Mouse (Mus musculus) lung, postnatal 25 days (tissue): ENCODE data around the gene Dach2.
"Not testable (repeated sequence)": the region's sequence is repeated elsewhere in the genome, so short reads cannot be mapped to it uniquely, and the experiment has no call there.

Experiments
- DNase-seq: peaks from one replicate; pipeline ENCODE4 v3.0.0; 2022; ENCODE audit warnings: low spot score

Dach2 gene

GRCm38 (mm10) chrX:113297404-113297803 is at the start of gene Dach2:
TSS of gene Dach2 (plus strand) at chrX:113297510.
- DNase-seq, result no peak

GRCm38 (mm10) chrX:113252427-113252826 is 44.9 kb upstream of the Dach2 start:
- DNase-seq, result not testable (repeated sequence)

- DNase-seq, result peak; percentile 39
Observed at GRCm38 (mm10) chrX:113298031-113298430, 721 bp downstream of the Dach2 start.

DNA sequence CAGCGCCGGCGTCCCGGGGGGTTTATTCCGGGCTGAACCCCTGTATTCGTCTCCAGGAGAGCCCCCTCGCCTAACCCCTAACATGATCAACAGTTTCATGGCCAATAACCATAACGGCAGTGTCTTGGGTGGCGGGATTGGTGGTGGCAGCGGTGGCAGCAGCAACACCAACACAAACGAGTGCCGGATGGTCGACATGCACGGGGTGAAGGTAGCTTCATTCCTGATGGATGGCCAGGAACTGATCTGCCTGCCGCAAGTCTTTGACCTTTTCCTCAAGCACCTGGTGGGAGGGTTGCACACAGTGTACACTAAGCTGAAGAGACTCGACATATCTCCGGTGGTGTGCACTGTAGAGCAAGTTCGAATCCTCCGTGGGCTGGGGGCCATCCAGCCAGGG is 1.2 kb downstream of the Dach2 start:
- no peak for DNase-seq

GRCm38 (mm10) chrX:113304323-113304722 is 7.0 kb downstream of the Dach2 start:
- DNase-seq, result no peak

DNA sequence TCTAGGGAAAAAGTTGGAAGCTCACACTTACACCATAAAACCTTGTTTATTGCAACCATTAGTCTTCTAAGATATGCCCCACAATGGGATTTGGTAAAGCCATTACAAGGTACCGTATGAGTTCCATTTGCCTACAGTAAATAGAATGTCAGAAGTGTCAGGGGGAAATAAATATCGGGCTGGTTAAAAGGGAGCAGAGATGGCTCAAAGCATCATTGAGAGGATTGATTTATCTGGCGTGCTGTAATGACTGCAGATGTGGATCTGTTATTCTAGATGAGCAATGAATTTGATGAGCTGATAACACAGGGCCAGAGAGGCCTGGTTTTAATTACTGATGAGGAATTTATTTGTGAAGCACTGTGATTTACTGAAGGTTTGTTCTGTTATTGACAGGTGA is 40.8 kb downstream of the Dach2 start:
- no peak for DNase-seq

DNA sequence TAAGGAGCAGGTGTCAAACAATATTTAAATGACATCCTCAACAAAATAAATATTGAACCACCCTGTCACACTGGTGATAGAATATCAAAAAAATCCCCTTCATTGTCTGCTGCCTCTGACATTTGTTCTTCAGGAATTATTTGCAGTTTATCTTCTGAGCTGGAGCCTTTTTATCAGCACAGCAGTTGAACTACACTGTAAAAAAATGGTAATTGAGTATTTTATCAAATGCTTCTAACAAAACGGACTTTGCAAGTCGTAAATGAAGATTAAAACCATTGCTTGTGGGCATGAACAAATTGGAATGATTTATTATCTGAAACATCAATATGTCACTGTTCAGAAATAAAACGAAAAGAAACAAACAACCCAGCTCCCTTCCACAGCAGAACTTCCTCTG is 97.1 kb downstream of the Dach2 start:
- no peak for DNase-seq

- no peak for DNase-seq
Observed at GRCm38 (mm10) chrX:113408756-113409155, 111.4 kb downstream of the Dach2 start.

DNA sequence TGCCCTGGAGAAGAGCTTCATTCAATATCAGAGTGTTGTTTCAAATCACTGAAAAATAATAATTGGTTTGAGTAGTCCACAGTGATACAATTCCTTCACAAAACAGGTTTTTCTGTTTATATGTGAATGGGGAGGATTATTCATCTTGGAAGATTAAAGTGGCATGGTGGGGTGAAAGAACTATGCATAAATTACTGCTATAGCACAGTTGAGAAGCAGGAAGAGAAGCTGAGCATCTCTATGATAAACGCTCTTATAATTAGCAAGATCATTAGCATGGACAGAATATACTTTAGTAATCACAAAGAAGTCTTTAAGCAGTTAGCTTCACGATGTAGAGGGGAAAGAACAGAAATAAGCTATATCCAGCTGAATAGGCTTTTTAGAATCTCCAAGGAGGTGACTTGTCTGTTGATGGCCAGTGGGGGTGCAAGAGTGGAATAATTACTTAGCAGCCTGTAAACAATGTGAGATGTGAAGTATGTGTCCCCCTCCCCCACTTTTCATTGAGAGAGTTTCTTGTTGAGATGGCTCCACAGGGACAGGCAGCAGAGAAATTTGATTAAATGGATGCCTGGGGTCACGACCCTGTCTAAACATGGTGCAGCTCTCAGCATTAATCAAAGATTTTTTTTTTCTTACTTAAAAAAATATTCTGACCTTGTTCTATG is 124.3 kb downstream of the Dach2 start:
- no peak for DNase-seq

DNA sequence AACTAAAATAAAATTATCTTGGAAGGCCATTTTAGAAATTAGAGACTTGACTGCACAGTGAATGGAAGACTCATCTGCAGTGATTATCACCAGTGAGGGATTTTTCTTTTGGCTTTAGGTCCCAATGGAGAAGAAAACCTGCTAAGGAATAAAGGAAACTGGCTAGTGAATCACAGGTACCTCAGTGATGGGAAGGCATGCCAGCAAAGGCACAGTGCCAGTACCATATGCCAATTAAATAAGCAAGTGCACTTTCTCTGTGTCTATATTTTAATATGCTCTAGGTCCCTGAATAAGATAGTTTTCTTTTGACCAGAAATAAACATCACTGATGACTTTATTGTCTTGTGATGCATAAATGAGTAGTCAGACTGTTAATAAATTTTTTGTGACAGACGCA is 184.8 kb downstream of the Dach2 start:
- no peak for DNase-seq

DNA sequence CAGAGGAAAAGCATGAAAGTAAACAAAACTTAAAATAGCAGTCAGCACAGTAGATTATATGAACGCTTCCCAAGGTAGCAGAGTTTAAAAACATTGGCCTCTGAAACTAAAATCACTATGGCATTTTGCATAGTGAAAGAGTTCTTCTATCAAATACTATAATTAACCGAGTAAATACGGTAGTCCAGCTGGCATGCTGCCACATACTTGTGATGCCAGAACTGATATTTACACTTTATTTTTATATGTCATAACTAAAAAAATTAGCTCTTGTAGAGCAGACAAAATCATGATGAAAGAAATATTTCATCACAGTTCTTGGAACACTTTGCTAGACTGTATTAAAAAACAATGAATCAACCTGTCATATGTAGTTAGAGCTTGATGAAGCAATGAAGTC is 247.8 kb downstream of the Dach2 start:
- DNase-seq, result no peak

DNA sequence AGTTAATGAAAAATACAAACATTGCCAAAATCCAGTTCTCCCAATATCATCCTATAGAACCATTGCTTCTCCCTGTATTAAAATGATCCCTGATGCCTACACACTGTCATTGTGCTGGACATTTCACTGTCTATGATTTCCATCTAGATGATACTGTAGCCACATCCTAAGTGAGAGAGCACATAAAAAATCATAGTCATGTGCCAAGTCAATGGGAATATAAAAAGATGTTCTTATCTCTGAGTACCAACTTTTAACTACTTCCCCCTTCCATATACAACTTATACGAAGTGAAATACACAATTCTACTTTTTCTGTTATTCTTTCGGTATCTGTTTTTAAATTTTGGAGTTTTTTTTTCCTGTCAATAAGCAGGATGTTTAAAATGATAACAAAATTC is 266.6 kb downstream of the Dach2 start:
- DNase-seq, result no peak

DNA sequence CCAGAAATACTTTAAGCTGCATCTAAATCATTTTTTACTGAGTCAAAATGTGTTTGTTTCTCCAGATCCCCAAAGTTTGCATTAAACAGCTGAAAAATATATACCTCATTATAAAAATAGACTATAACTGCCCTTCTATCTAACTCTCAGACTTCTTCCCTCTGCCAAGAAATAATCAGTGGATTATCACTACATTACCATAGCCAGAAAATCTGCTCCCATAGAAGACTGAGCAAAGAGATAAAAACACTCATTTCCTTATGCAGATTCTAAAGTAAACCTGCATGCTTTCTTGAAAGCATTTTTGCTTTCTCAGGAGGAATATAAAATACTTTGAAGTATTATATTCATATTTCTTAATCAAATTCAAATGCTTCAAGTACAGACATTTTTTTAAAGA is 368.8 kb downstream of the Dach2 start:
- no peak for DNase-seq

GRCm38 (mm10) chrX:113687163-113687562 is 389.9 kb downstream of the Dach2 start:
- DNase-seq, result no peak

- no peak for DNase-seq
Observed at GRCm38 (mm10) chrX:113712363-113712762, 415.1 kb downstream of the Dach2 start.

GRCm38 (mm10) chrX:113724124-113724523 is 426.8 kb downstream of the Dach2 start:
- DNase-seq, result no peak

DNA sequence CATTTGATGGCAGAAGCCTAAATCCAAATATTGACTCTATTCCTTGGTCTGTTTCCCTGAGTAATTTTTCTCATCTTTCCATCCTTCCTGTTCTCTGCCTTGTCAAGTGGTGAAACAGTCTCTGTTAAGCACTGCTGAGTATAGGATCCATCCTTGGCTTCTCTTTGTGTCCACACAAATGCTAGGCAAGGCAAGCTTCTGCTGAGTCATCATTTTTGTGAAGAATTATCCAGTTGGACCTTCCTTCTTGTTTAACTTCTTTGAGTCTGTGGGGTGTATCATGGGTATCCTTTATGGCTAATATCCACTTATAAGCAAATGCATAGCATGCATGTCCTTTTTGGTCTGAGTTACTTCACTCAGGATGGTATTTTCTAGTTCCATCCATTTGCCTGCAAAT is 449.8 kb downstream of the Dach2 start:
- no peak for DNase-seq

DNA sequence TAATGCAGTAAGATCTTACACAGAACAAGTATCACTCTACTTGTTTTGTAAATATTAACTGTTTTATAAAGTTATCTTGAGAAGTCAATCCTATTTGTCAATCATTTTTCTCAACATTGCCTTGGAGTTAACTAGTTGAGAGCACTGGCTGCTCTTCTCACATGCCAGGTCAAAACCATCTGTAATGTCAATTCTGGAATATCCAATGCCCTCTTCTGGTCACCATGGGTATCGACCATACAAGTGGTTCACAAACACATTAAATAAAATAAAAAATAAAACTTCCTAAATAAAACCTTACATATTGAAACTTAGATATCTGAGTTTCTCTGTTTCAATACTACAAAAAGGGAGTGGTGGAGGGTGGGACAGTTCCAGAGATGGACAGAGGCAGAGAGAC is 495.0 kb downstream of the Dach2 start:
- DNase-seq, result no peak

GRCm38 (mm10) chrX:113810369-113810768 is 513.1 kb downstream of the Dach2 start:
- DNase-seq, result no peak

DNA sequence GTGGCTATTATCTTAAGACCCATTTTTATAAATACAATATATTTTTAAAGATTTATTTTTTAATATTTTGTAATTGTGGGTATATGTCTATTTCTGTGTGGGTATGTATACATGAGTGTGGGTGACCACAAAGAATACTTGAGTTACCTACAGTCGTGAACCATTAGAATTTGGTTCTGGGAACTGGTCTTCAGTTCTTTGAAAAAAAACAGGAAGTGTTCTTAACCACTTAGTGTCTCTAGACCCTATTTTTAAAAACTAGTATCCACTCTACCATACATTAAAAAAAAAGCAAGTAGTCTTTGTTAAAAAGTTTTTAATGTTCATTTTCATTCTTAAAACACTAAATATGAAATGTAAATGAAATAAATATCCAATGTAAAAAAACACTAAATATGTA is 529.5 kb downstream of the Dach2 start:
- no peak for DNase-seq

DNA sequence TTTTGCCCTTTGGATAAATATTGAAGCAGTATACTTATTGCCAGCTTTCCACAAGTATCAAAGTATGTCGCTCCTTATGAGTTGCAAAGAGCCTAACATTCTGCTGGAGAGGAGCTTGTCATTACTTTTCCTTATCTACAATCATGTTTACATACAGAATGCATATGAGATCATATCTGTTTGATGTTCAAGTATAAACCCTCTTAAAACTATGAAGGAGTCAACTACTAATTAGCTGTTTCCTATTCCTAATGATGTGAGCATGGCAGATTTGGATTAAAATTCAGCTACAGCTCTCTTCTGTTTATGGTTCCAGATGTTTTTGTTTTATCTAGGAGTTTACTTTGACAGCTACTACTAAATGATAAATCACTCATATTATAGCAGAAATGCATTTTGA is 535.8 kb downstream of the Dach2 start:
- no peak for DNase-seq

GRCm38 (mm10) chrX:113867835-113868495 is 570.7 kb downstream of the Dach2 start:
- DNase-seq, result peak; percentile 54
